Mouse (Mus musculus) thymus, adult 2 months (tissue): ENCODE data around the gene Mast3. TPM values are rescaled to one million over a fixed set of nuclear protein-coding genes. Genes with fewer than 3 reads are reported as not detected.

ENCODE experiments used
- DNase-seq: peaks from one replicate; pipeline ENCODE4 v3.0.0; 2021
- H3K27ac ChIP-seq: fragments of 200-500 bp; 2 replicates; pipeline ENCODE4 v1.5.1; 2012; ENCODE audit warnings: low read length, control low read depth; ENCODE audit not compliant: control insufficient read depth, insufficient read depth
- H3K27me3 ChIP-seq: fragments of 200-500 bp; 2 replicates; pipeline ENCODE4 v1.6.1; 2012; ENCODE audit warnings: mild to moderate bottlenecking, low read length, moderate library complexity, mixed read lengths; ENCODE audit not compliant: control insufficient read depth, insufficient read depth
- H3K36me3 ChIP-seq: fragments of 200-500 bp; 2 replicates; pipeline ENCODE4 v1.6.1; 2012; ENCODE audit warnings: mild to moderate bottlenecking, low read length, moderate library complexity; ENCODE audit not compliant: control insufficient read depth, insufficient read depth
- H3K4me1 ChIP-seq: fragments of 200-500 bp; replicated peaks from 2 replicates; pipeline ENCODE4 v1.6.1; 2012; ENCODE audit warnings: low read length; ENCODE audit not compliant: control insufficient read depth, insufficient read depth
- H3K4me3 ChIP-seq: fragments of 200-500 bp; 2 replicates; pipeline ENCODE4 v1.5.1; 2012; ENCODE audit warnings: mild to moderate bottlenecking, low read length, control low read depth, moderate library complexity; ENCODE audit not compliant: control insufficient read depth, insufficient read depth
- CTCF ChIP-seq: fragments of 200-500 bp; IDR thresholded peaks from 2 replicates; pipeline ENCODE4 v1.5.1; 2012; ENCODE audit warnings: mild to moderate bottlenecking, control low read depth, low read length, moderate library complexity, borderline replicate concordance; ENCODE audit not compliant: control insufficient read depth, poor library complexity, insufficient read depth; ENCODE audit errors: extremely low read depth
- POLR2A ChIP-seq: fragments of 200-500 bp; IDR thresholded peaks from 2 replicates; pipeline ENCODE4 v1.6.1; 2012; ENCODE audit warnings: mild to moderate bottlenecking, low read length, control low read depth, moderate library complexity; ENCODE audit not compliant: control insufficient read depth, poor library complexity, insufficient read depth; ENCODE audit errors: extremely low read depth
- WGBS: fragments of 180-500 bp; shearing (Covaris S2); methylation state at CpG from one replicate; pipeline ENCODE4 v1.1.7; 2018; 5-methylcytosine and 5-hydroxymethylcytosine counted together
- polyA plus RNA-seq: library from polyadenylated mRNA; depleted of rRNA; stranded (reverse); fragments of >200 nt; gene quantifications from 2 replicates; pipeline ENCODE4 v1.2.3, GENCODE M21; 2012

Gene Mast3
- polyA plus RNA-seq, 1 experiment: 615 TPM

GRCm38 (mm10) chr8:70754043-70754870, 50.6 kb downstream of the Mast3 start, which contains the start of gene Rab3a:
Gene Rab3a, plus strand, starts transcription at chr8:70754679.
- Histone ChIP-seq H3K4me3 (peak within 1 kb of the TSS; percentile 63), H3K4me1 (peaks cover 29% of the 10 kb centered on the region), H3K27ac (no peak within 1 kb of the TSS), H3K27me3 (no peaks in the 10 kb centered on the region), H3K36me3 (no peaks in the 10 kb centered on the region)
- peak; percentile 93 for DNase-seq
- TF ChIP-seq POLR2A: peak; percentile 69; the same call in 1 of the 2 replicates
- peak; percentile 61; the same call in 1 of the 2 replicates for TF ChIP-seq CTCF
- WGBS: 8% methylated on average over 37 of the region's 37 CpGs

GRCm38 (mm10) chr8:70753151-70753550, 51.7 kb downstream of the Mast3 start:
- peaks cover 29% of the 10 kb centered on the region for H3K4me1 ChIP-seq
- WGBS: 16% methylated on average over 21 of the region's 21 CpGs

GRCm38 (mm10) chr8:70752000-70752764, 52.7 kb downstream of the Mast3 start:
- no peaks in the 10 kb centered on the region; the same call in 1 of the 2 replicates for H3K27me3 ChIP-seq
- H3K36me3 ChIP-seq: no peaks in the 10 kb centered on the region
- H3K27ac ChIP-seq: no peak overlapping the region
- peak; percentile 77 for DNase-seq
- no peak overlapping the region for H3K4me3 ChIP-seq
- H3K4me1 ChIP-seq: peaks cover 29% of the 10 kb centered on the region
- 30% methylated on average over 11 of the region's 11 CpGs for WGBS
- TF ChIP-seq POLR2A (no peak), CTCF (no peak)

More at GRCm38 (mm10) chr8:70753151-70753550, 51.7 kb downstream of the Mast3 start:
- no peak for TF ChIP-seq POLR2A
- TF ChIP-seq CTCF: no peak
- Histone ChIP-seq H3K4me3 (no peak overlapping the region), H3K27me3 (no peaks in the 10 kb centered on the region; the same call in 1 of the 2 replicates), H3K27ac (no peak overlapping the region), H3K36me3 (no peaks in the 10 kb centered on the region)
- DNase-seq: peak; percentile 67

- TF ChIP-seq CTCF (no peak), POLR2A (no peak)
- 91% methylated on average over 13 of the region's 13 CpGs for WGBS
- peaks cover 20% of the 10 kb centered on the region for H3K4me1 ChIP-seq
- H3K4me3 ChIP-seq: no peak overlapping the region
- H3K36me3 ChIP-seq: no peaks in the 10 kb centered on the region
- H3K27me3 ChIP-seq: no peaks in the 10 kb centered on the region; the same call in 1 of the 2 replicates
- no peak overlapping the region for H3K27ac ChIP-seq
- no peak for DNase-seq
Observed at GRCm38 (mm10) chr8:70750128-70750680, 54.6 kb downstream of the Mast3 start.

GRCm38 (mm10) chr8:70749097-70749674, 55.7 kb downstream of the Mast3 start:
- H3K27me3 ChIP-seq: peaks cover 2% of the 10 kb centered on the region; the same call in 1 of the 2 replicates
- 91% methylated on average over 19 of the region's 19 CpGs for WGBS

More at GRCm38 (mm10) chr8:70749097-70749674, 55.7 kb downstream of the Mast3 start:
- H3K36me3 ChIP-seq: no peaks in the 10 kb centered on the region
- H3K4me3 ChIP-seq: no peak overlapping the region
- H3K4me1 ChIP-seq: peaks cover 18% of the 10 kb centered on the region
- H3K27ac ChIP-seq: no peak overlapping the region
- TF ChIP-seq POLR2A (no peak), CTCF (no peak)
- no peak for DNase-seq
